Comparison of ENCODE assay signal across 22 mouse cellular contexts in the genomic region with DNA sequence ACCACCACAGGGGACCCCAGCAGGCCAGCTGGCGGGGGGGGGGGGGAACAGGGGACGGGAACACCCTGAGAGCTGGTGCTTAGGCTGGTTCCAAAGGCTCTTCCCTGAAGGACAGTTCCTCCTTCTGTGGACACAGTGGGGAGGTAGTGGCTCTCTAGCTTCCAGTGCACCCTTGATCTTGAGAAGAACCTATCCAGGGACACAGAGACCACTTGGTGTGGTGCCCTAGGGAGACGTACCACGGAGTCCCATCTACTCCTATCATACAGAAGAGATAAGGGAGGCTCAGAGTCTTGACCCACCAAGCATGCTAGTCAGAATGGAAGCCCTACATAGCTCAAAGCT. TPM values are rescaled to one million over a fixed set of nuclear protein-coding genes. Genes with fewer than 3 reads are reported as not detected.
DNase-seq lines count a peak whose midpoint lies in the region; ATAC-seq and TF ChIP-seq lines count a peak whose summit lies in the region.
"Had no signal": no experiment of that assay in that cellular context is flagged by ENCODE, and none has a peak within 500 bp of the region (broad histone marks: within the 10 kb centered on the region; RNA-seq: fewer than 3 reads in every experiment).

No protein-coding gene starts in this region.

- H3K4me2 ChIP-seq in forebrain, postnatal 0 days (ENCODE audit: low read depth): no peak overlapping the region
- H3K4me2 ChIP-seq in neural tube, embryonic 13.5 days: no peak overlapping the region
- no peak overlapping the region for H3K4me2 ChIP-seq in kidney, embryonic 14.5 days (replicated peaks; ENCODE audit: low read depth, low read length)
- H3K4me2 ChIP-seq: embryonic facial prominence, embryonic 13.5 days; intestine, embryonic 15.5 days; liver, embryonic 11.5 days; lung, embryonic 14.5 days had no signal

- WGBS in forebrain, embryonic 10.5 days: 23% methylated on average over 4 of the region's 4 CpGs
- 25% methylated on average over 4 of the region's 4 CpGs for WGBS in forebrain, postnatal 0 days
- WGBS in midbrain, embryonic 10.5 days: 32% methylated on average over 4 of the region's 4 CpGs
- WGBS in neural tube, embryonic 13.5 days: 43% methylated on average over 4 of the region's 4 CpGs
- 49% methylated on average over 4 of the region's 4 CpGs for WGBS in kidney, embryonic 14.5 days

- H3K27ac ChIP-seq in forebrain, embryonic 10.5 days: peak overlapping the region; percentile 70
- peak overlapping the region; percentile 81 for H3K27ac ChIP-seq in forebrain, postnatal 0 days (ENCODE audit: low read depth, low read length)
- peak overlapping the region; percentile 90 for H3K27ac ChIP-seq in midbrain, embryonic 10.5 days (replicated peaks)
- H3K27ac ChIP-seq in neural tube, embryonic 13.5 days (replicated peaks): peak overlapping the region; percentile 81
- no peak overlapping the region for H3K27ac ChIP-seq in kidney, embryonic 14.5 days (ENCODE audit: low read depth, low read length)
- H3K27ac ChIP-seq: embryonic facial prominence, embryonic 13.5 days; heart, adult 2 months; intestine, embryonic 15.5 days; kidney, postnatal 0 days had no signal

- no peak for ATAC-seq in forebrain, postnatal 0 days
- ATAC-seq in neural tube, embryonic 13.5 days (ENCODE audit: low read depth): no peak; the same call in 1 of the 2 replicates
- no peak for ATAC-seq in kidney, embryonic 14.5 days (ENCODE audit: low FRiP score, low TSS enrichment)
- ATAC-seq: intestine, embryonic 15.5 days; Patski had no signal

- H3K36me3 ChIP-seq in forebrain, embryonic 10.5 days (replicated peaks): no peaks in the 10 kb centered on the region
- H3K36me3 ChIP-seq in forebrain, postnatal 0 days (ENCODE audit: insufficient read depth): no peaks in the 10 kb centered on the region; the same call in 1 of the 2 replicates
- H3K36me3 ChIP-seq in midbrain, embryonic 10.5 days: peaks cover 15% of the 10 kb centered on the region
- H3K36me3 ChIP-seq in neural tube, embryonic 13.5 days: no peaks in the 10 kb centered on the region
- H3K36me3 ChIP-seq in kidney, embryonic 14.5 days (ENCODE audit: control insufficient read depth, insufficient read depth, low read length): no peaks in the 10 kb centered on the region
- H3K36me3 ChIP-seq: embryonic facial prominence, embryonic 13.5 days; intestine, embryonic 15.5 days had no signal

- H3K9me3 ChIP-seq in forebrain, embryonic 10.5 days: 0 out of 2 replicates have a peak, but pooled peaks cover 6% of the 10 kb centered on the region
- H3K9me3 ChIP-seq in forebrain, postnatal 0 days (ENCODE audit: low read length): no peaks in the 10 kb centered on the region
- H3K9me3 ChIP-seq in midbrain, embryonic 10.5 days (replicated peaks): peaks cover 8% of the 10 kb centered on the region
- H3K9me3 ChIP-seq in neural tube, embryonic 13.5 days: no peaks in the 10 kb centered on the region
- H3K9me3 ChIP-seq in kidney, embryonic 14.5 days (ENCODE audit: control insufficient read depth, low read length): no peaks in the 10 kb centered on the region
- H3K9me3 ChIP-seq: embryonic facial prominence, embryonic 13.5 days; intestine, embryonic 15.5 days had no signal

- peaks cover 73% of the 10 kb centered on the region for H3K4me1 ChIP-seq in forebrain, embryonic 10.5 days
- peaks cover 18% of the 10 kb centered on the region for H3K4me1 ChIP-seq in forebrain, postnatal 0 days (ENCODE audit: insufficient read depth)
- H3K4me1 ChIP-seq in midbrain, embryonic 10.5 days: peaks cover 80% of the 10 kb centered on the region
- peaks cover 54% of the 10 kb centered on the region for H3K4me1 ChIP-seq in neural tube, embryonic 13.5 days (replicated peaks)
- H3K4me1 ChIP-seq in kidney, embryonic 14.5 days (ENCODE audit: control insufficient read depth, insufficient read depth, low read length): no peaks in the 10 kb centered on the region

- no peak overlapping the region for H3K9ac ChIP-seq in forebrain, postnatal 0 days
- 0 out of 2 replicates have a peak overlapping the region, but pooled peaks have one; percentile 0 for H3K9ac ChIP-seq in neural tube, embryonic 13.5 days
- H3K9ac ChIP-seq in kidney, embryonic 14.5 days (ENCODE audit: low read depth, low read length): no peak overlapping the region
- H3K9ac ChIP-seq: embryonic facial prominence, embryonic 13.5 days; intestine, embryonic 15.5 days; lung, embryonic 14.5 days had no signal

- no peak for DNase-seq in forebrain, embryonic 10.5 days (ENCODE audit: extremely low spot score, low spot score)
- no peak for DNase-seq in forebrain, postnatal 0 days
- DNase-seq in midbrain, embryonic 10.5 days (ENCODE audit: low spot score): no peak
- DNase-seq in right cerebral cortex, adult 18-20 months: no peak
- no peak for DNase-seq in adrenal gland, adult 2 months
- DNase-seq: B cell, adult 2 months; cerebellum, adult 11-12 months; gastrocnemius, postnatal 10 days; heart, adult 2 months; heart, postnatal 10 days; layer of hippocampus, adult 9-11 months; left cerebral cortex, postnatal 4 days; lung, embryonic 14.5 days; thymus, postnatal 25 days had no signal

- H3K27me3 ChIP-seq in forebrain, embryonic 10.5 days (ENCODE audit: poor library complexity, severe bottlenecking): peaks cover 98% of the 10 kb centered on the region
- no peaks in the 10 kb centered on the region for H3K27me3 ChIP-seq in forebrain, postnatal 0 days (ENCODE audit: insufficient read depth, low read length)
- H3K27me3 ChIP-seq in midbrain, embryonic 10.5 days (ENCODE audit: low read depth, poor library complexity, severe bottlenecking): peaks cover 63% of the 10 kb centered on the region
- peaks cover 15% of the 10 kb centered on the region for H3K27me3 ChIP-seq in neural tube, embryonic 13.5 days
- 0 out of 2 replicates have a peak, but pooled peaks cover 2% of the 10 kb centered on the region for H3K27me3 ChIP-seq in kidney, embryonic 14.5 days (ENCODE audit: control insufficient read depth, insufficient read depth, low read length)
- H3K27me3 ChIP-seq: intestine, embryonic 15.5 days had no signal

- no peak for TF ChIP-seq CTCF in forebrain, postnatal 0 days (IDR thresholded peaks at IDR 0.05; ENCODE audit: low read depth)

- no peak overlapping the region; the same call in 1 of the 2 replicates for H3K4me3 ChIP-seq in forebrain, embryonic 10.5 days
- no peak overlapping the region for H3K4me3 ChIP-seq in forebrain, postnatal 0 days (ENCODE audit: low read depth, low read length)
- 0 out of 2 replicates have a peak overlapping the region, but pooled peaks have one; percentile 1 for H3K4me3 ChIP-seq in midbrain, embryonic 10.5 days
- H3K4me3 ChIP-seq in neural tube, embryonic 13.5 days: no peak overlapping the region
- H3K4me3 ChIP-seq in kidney, embryonic 14.5 days (ENCODE audit: low read length): no peak overlapping the region
- H3K4me3 ChIP-seq: embryonic facial prominence, embryonic 13.5 days; heart, adult 2 months; intestine, embryonic 15.5 days; megakaryocyte, embryonic 14.5 days had no signal

RNA-seq across cellular contexts. Expression of a gene that starts 28.7 kb away (rescaled TPM):
- polyA plus RNA-seq in forebrain, embryonic 10.5 days (2016; fragmentation: Nextera tagmentation; extraction: Ambion mirVana): 1.0 TPM in 2 replicates
- 28.8 and 48.4 TPM in 2 replicates for total RNA-seq in forebrain, postnatal 0 days (2014; rRNA removed)
- 10.8 and 19.0 TPM in 2 replicates for polyA plus RNA-seq in forebrain, postnatal 0 days (2015; fragmentation: Nextera tagmentation; extraction: Ambion mirVana)
- polyA plus RNA-seq in midbrain, embryonic 10.5 days (2016; fragmentation: Nextera tagmentation; extraction: Ambion mirVana): 5.7 and 11.4 TPM in 2 replicates
- polyA plus RNA-seq in neural tube, embryonic 13.5 days (2015; fragmentation: Nextera tagmentation; extraction: Ambion mirVana): 10.1 and 13.4 TPM in 2 replicates
- 1.5 and 2.1 TPM in 2 replicates for polyA plus RNA-seq in kidney, embryonic 14.5 days (2014; fragmentation: Nextera tagmentation; extraction: Ambion mirVana)
- total RNA-seq in adrenal gland, adult 2 months (2021): 1 to 10 TPM; 1.0 to 2.8 TPM
- 1.8 and 1.9 TPM in 2 replicates for polyA plus RNA-seq in adrenal gland, adult 2 months (2012; rRNA removed)
